Mouse (Mus musculus) CH12.LX (cell line): ENCODE data around the gene Scn4a.
A peak's percentile ranks its signal among the peaks of the same experiment; 100 is the strongest.

Experiments used
- CHD2 ChIP-seq: IDR thresholded peaks from 2 replicates; pipeline ENCODE4 v1.6.1; 2011; ENCODE audit warnings: low read length, improper control_type of control experiment
- CTCF ChIP-seq, 2 experiments: IDR thresholded peaks in 1 of 2; conservative IDR thresholded peaks in 1 of 2; 2 replicates each; pipeline ENCODE4 v1.5.1; 2011 to 2012; ENCODE audit warnings: low read depth in 2 of 2, low read length in 2 of 2, improper control_type of control experiment in 1 of 2, inconsistent platforms in 1 of 2, mild to moderate bottlenecking in 1 of 2, moderate library complexity in 1 of 2
- EP300 ChIP-seq: IDR thresholded peaks from 2 replicates; pipeline ENCODE4 v1.6.1; 2011; ENCODE audit warnings: low read length, improper control_type of control experiment
- HCFC1 ChIP-seq: IDR thresholded peaks from 2 replicates; pipeline ENCODE4 v1.6.1; 2012; ENCODE audit warnings: low read depth, mild to moderate bottlenecking, inconsistent platforms, low read length, improper control_type of control experiment
- MAX ChIP-seq: IDR thresholded peaks from 2 replicates; pipeline ENCODE4 v1.6.1; 2011; ENCODE audit warnings: low read length, improper control_type of control experiment
- NELFE ChIP-seq: IDR thresholded peaks from 2 replicates; pipeline ENCODE4 v1.6.1; 2011; ENCODE audit warnings: low read depth, low read length, improper control_type of control experiment
- POLR2A ChIP-seq: IDR thresholded peaks from 2 replicates; pipeline ENCODE4 v1.6.1; 2011; ENCODE audit warnings: low read depth, mild to moderate bottlenecking, improper control_type of control experiment, low read length
- TBP ChIP-seq: conservative IDR thresholded peaks from 2 replicates; pipeline ENCODE4 v1.6.1; 2011; ENCODE audit warnings: low read depth, low read length, improper control_type of control experiment
- UBTF ChIP-seq: IDR thresholded peaks from 2 replicates; pipeline ENCODE4 v1.6.1; 2012; ENCODE audit warnings: low read depth, mild to moderate bottlenecking, inconsistent platforms, low read length, improper control_type of control experiment, moderate library complexity
- USF2 ChIP-seq: conservative IDR thresholded peaks from 2 replicates; pipeline ENCODE4 v1.6.1; 2011; ENCODE audit warnings: low read depth, low read length, improper control_type of control experiment
- ZKSCAN1 ChIP-seq: IDR thresholded peaks from 2 replicates; pipeline ENCODE4 v1.6.1; 2012; ENCODE audit warnings: low read depth, inconsistent platforms, low read length, improper control_type of control experiment, borderline replicate concordance
- ZMIZ1 ChIP-seq: IDR thresholded peaks from 2 replicates; pipeline ENCODE4 v1.6.1; 2012; ENCODE audit warnings: low read depth, mild to moderate bottlenecking, inconsistent platforms, low read length, improper control_type of control experiment

GRCm38 (mm10) chr11:106307432-106307831 is 45.7 kb downstream of the Scn4a start:
- TF ChIP-seq POLR2A (no peak), CTCF (conservative IDR thresholded peaks at IDR 0.05 in 1 of 2, IDR thresholded peaks at IDR 0.05 in 1 of 2; ENCODE audit: low read depth in 2 of 2, low read length in 2 of 2) (no peak), UBTF (0 out of 2 replicates have a peak, but pooled peaks have one; percentile 40), USF2 (no peak), MAX (no peak), EP300 (no peak), HCFC1 (no peak), ZMIZ1 (no peak), TBP (no peak), NELFE (no peak), CHD2 (no peak), ZKSCAN1 (no peak)
